Mouse (Mus musculus) MEL (cell line): ENCODE data around the gene Lrrc43. TPM values are rescaled to one million over a fixed set of nuclear protein-coding genes. Genes with fewer than 3 reads are reported as not detected.

Experiments used
- DNase-seq: peaks from one replicate; pipeline ENCODE4 v3.0.0; 2011; ENCODE audit warnings: low read depth, low spot score
- H3K27ac ChIP-seq: 2 replicates; pipeline ENCODE4 v1.5.1; 2012; ENCODE audit warnings: low read depth, mild to moderate bottlenecking, control low read depth, low read length, moderate library complexity; ENCODE audit not compliant: control insufficient read depth
- H3K27me3 ChIP-seq, 2 experiments: fragments of 150-350 bp in 1 of 2; sonication (generic) in 1 of 2; 2 replicates each; pipeline ENCODE4 v1.6.1; 2012; ENCODE audit warnings: low read length in 2 of 2, mild to moderate bottlenecking in 2 of 2, improper control_type of control experiment in 1 of 2, moderate library complexity in 1 of 2; ENCODE audit not compliant: insufficient read depth in 2 of 2, control insufficient read depth in 1 of 2
- H3K36me3 ChIP-seq, 2 experiments: 2 replicates each; pipeline ENCODE4 v1.6.1; 2012 to 2014; ENCODE audit warnings: low read length in 2 of 2, improper control_type of control experiment in 1 of 2, inconsistent platforms in 1 of 2, mild to moderate bottlenecking in 1 of 2; ENCODE audit not compliant: insufficient read depth in 2 of 2, control insufficient read depth in 1 of 2
- H3K4me1 ChIP-seq, 2 experiments: fragments of 150-350 bp in 1 of 2; sonication (generic) in 1 of 2; 2 replicates each; pipeline ENCODE4 v1.6.1; 2012; ENCODE audit warnings: low read length in 2 of 2, improper control_type of control experiment in 1 of 2, mild to moderate bottlenecking in 1 of 2; ENCODE audit not compliant: insufficient read depth in 2 of 2, control insufficient read depth in 1 of 2
- H3K4me3 ChIP-seq, 2 experiments: fragments of 150-350 bp in 1 of 2; sonication (generic) in 1 of 2; 2 replicates each; pipeline ENCODE4 v1.5.1; 2012; ENCODE audit warnings: low read depth in 2 of 2, low read length in 2 of 2, mild to moderate bottlenecking in 2 of 2, moderate library complexity in 2 of 2, control low read depth in 1 of 2, improper control_type of control experiment in 1 of 2; ENCODE audit not compliant: control insufficient read depth in 1 of 2, insufficient read depth in 1 of 2
- H3K79me2 ChIP-seq: 2 replicates; pipeline ENCODE4 v1.6.1; 2012; ENCODE audit warnings: mild to moderate bottlenecking, low read length, moderate library complexity; ENCODE audit not compliant: control insufficient read depth, poor library complexity, insufficient read depth
- H3K9ac ChIP-seq: 2 replicates; pipeline ENCODE4 v1.6.1; 2012; ENCODE audit warnings: low read depth, mild to moderate bottlenecking, control low read depth, low read length, moderate library complexity; ENCODE audit not compliant: control insufficient read depth, poor library complexity, severe bottlenecking
- H3K9me3 ChIP-seq: fragments of 150-350 bp; sonication (generic); replicated peaks from 2 replicates; pipeline ENCODE4 v1.6.1; 2012; ENCODE audit warnings: mild to moderate bottlenecking, low read length, improper control_type of control experiment, moderate library complexity; ENCODE audit not compliant: insufficient read depth
- BHLHE40 ChIP-seq: IDR thresholded peaks from 2 replicates; pipeline ENCODE4 v1.6.1; 2012; ENCODE audit warnings: low read depth, mild to moderate bottlenecking, inconsistent platforms, low read length, improper control_type of control experiment, borderline replicate concordance
- CTCF ChIP-seq, 3 experiments: IDR thresholded peaks in 2 of 3; conservative IDR thresholded peaks in 1 of 3; 2 replicates each; pipeline ENCODE4 v1.5.1; 2011 to 2012; ENCODE audit warnings: low read length in 3 of 3, low read depth in 2 of 3, mild to moderate bottlenecking in 2 of 3, improper control_type of control experiment in 1 of 3, inconsistent platforms in 1 of 3, mixed read lengths in 1 of 3, moderate library complexity in 1 of 3; ENCODE audit not compliant: control insufficient read depth in 1 of 3, insufficient read depth in 1 of 3, poor library complexity in 1 of 3, severe bottlenecking in 1 of 3
- EP300 ChIP-seq, 2 experiments: IDR thresholded peaks; 2 replicates each; pipeline ENCODE4 v1.6.1; 2011; ENCODE audit warnings: improper control_type of control experiment in 2 of 2, low read length in 2 of 2, low read depth in 1 of 2, mild to moderate bottlenecking in 1 of 2
- ETS1 ChIP-seq: IDR thresholded peaks from 2 replicates; pipeline ENCODE4 v1.6.1; 2012; ENCODE audit warnings: low read depth, mild to moderate bottlenecking, inconsistent platforms, low read length, improper control_type of control experiment, moderate library complexity
- GATA1 ChIP-seq: IDR thresholded peaks from 2 replicates; pipeline ENCODE4 v1.6.1; 2011; ENCODE audit warnings: low read depth, low read length, improper control_type of control experiment
- HCFC1 ChIP-seq: IDR thresholded peaks from 2 replicates; pipeline ENCODE4 v1.6.1; 2012; ENCODE audit warnings: low read depth, mild to moderate bottlenecking, inconsistent platforms, low read length, improper control_type of control experiment, moderate library complexity
- KAT2A ChIP-seq: conservative IDR thresholded peaks from 2 replicates; pipeline ENCODE4 v1.6.1; 2012; ENCODE audit warnings: low read depth, low read length, improper control_type of control experiment, inconsistent platforms
- MEF2A ChIP-seq: IDR thresholded peaks from 2 replicates; pipeline ENCODE4 v1.6.1; 2014; ENCODE audit warnings: low read depth, mild to moderate bottlenecking, inconsistent platforms, low read length, improper control_type of control experiment; ENCODE audit not compliant: poor library complexity, insufficient replicate concordance, severe bottlenecking; ENCODE audit errors: extremely low read depth
- MXI1 ChIP-seq: IDR thresholded peaks from 2 replicates; pipeline ENCODE4 v1.6.1; 2011; ENCODE audit warnings: mild to moderate bottlenecking, low read depth, low read length, improper control_type of control experiment
- POLR2A ChIP-seq, 2 experiments: IDR thresholded peaks; 2 replicates each; pipeline ENCODE4 v1.6.1; 2011 to 2012; ENCODE audit warnings: low read length in 2 of 2, mild to moderate bottlenecking in 2 of 2, control low read depth in 1 of 2, improper control_type of control experiment in 1 of 2, low read depth in 1 of 2, moderate library complexity in 1 of 2; ENCODE audit not compliant: control insufficient read depth in 1 of 2, insufficient read depth in 1 of 2, poor library complexity in 1 of 2
- RAD21 ChIP-seq: IDR thresholded peaks from 2 replicates; pipeline ENCODE4 v1.6.1; 2011; ENCODE audit warnings: mild to moderate bottlenecking, low read depth, low read length, improper control_type of control experiment
- TAL1 ChIP-seq: IDR thresholded peaks from 2 replicates; pipeline ENCODE4 v1.6.1; 2012; ENCODE audit warnings: mild to moderate bottlenecking, inconsistent platforms, low read length, moderate library complexity, mixed read lengths
- TCF12 ChIP-seq: IDR thresholded peaks from 2 replicates; pipeline ENCODE4 v1.6.1; 2014; ENCODE audit warnings: low read depth, mild to moderate bottlenecking, inconsistent platforms, low read length, improper control_type of control experiment, moderate library complexity
- UBTF ChIP-seq: IDR thresholded peaks from 2 replicates; pipeline ENCODE4 v1.6.1; 2012; ENCODE audit warnings: low read depth, mild to moderate bottlenecking, inconsistent platforms, low read length, improper control_type of control experiment, moderate library complexity, borderline replicate concordance; ENCODE audit not compliant: insufficient read depth
- USF1 ChIP-seq: IDR thresholded peaks from 2 replicates; pipeline ENCODE4 v1.6.1; 2014; ENCODE audit warnings: low read depth, mild to moderate bottlenecking, inconsistent platforms, low read length, improper control_type of control experiment, moderate library complexity
- ZKSCAN1 ChIP-seq: IDR thresholded peaks from 2 replicates; pipeline ENCODE4 v1.6.1; 2012; ENCODE audit warnings: low read depth, mild to moderate bottlenecking, inconsistent platforms, low read length, improper control_type of control experiment, moderate library complexity
- polyA plus RNA-seq, 2 experiments: library from polyadenylated mRNA; stranded (reverse) in 1 of 2; unstranded in 1 of 2; fragments of >175 nt in 1 of 2; fragments of >200 nt in 1 of 2; gene quantifications; 2 replicates each; pipeline versions ENCODE4 v1.2.1 to v1.2.4; 2012; ENCODE audit warnings: low replicate concordance in 2 of 2, low read depth in 1 of 2; ENCODE audit not compliant: insufficient read length in 2 of 2, insufficient read depth in 1 of 2, missing spikeins in 1 of 2
- total RNA-seq: library from RNA; depleted of rRNA; stranded (reverse); fragments of 300-350 nt; gene quantifications from 2 replicates; pipeline ENCODE4 v1.2.3, GENCODE M21; 2012

Lrrc43 gene
- total and polyA plus RNA-seq, 3 experiments = not detected

DNA sequence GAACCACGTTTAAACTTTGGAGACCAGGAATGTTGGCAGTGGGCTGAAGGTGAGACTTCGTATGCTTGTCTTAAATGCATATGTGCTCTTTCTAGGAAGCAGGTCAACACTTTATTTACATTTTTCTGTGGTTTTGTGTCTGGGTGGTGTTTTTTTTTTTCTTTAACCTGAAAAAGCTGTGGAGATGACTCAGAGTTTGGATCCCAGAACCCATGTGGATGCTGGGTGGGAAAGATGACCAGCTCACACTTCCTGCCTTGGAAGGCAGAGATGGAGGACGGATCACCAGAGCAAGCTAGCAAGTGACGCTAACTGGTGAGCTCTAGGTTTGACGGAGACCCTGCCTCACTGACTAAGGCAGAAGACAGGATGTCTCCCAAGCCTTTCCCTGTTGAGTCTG is 25.8 kb downstream of the Lrrc43 start:
- Histone ChIP-seq H3K79me2 (no peaks in the 10 kb centered on the region), H3K27me3 (no peaks in the 10 kb centered on the region), H3K9me3 (no peaks in the 10 kb centered on the region), H3K4me3 (no peak overlapping the region), H3K27ac (no peak overlapping the region), H3K4me1 (peaks cover 3 to 10% of the 10 kb centered on the region in 2 experiments), H3K36me3 (peaks cover 4 to 9% of the 10 kb centered on the region in 2 experiments), H3K9ac (no peak overlapping the region)
- DNase-seq = no peak
- TF ChIP-seq RAD21 (no peak), MEF2A (no peak), BHLHE40 (no peak), MXI1 (no peak), POLR2A (IDR thresholded peaks at IDR 0.05; ENCODE audit: control insufficient read depth in 1 of 2, insufficient read depth in 1 of 2, low read depth in 1 of 2, low read length in 2 of 2, poor library complexity in 1 of 2) (no peak), KAT2A (no peak), EP300 (IDR thresholded peaks at IDR 0.05; ENCODE audit: low read depth in 1 of 2, low read length in 2 of 2) (no peak), TAL1 (no peak), UBTF (no peak), ETS1 (no peak), CTCF (IDR thresholded peaks at IDR 0.05 in 2 of 3, conservative IDR thresholded peaks at IDR 0.05 in 1 of 3; ENCODE audit: control insufficient read depth in 1 of 3, insufficient read depth in 1 of 3, low read depth in 2 of 3, low read length in 3 of 3, poor library complexity in 1 of 3, severe bottlenecking in 1 of 3) (no peak)

DNA sequence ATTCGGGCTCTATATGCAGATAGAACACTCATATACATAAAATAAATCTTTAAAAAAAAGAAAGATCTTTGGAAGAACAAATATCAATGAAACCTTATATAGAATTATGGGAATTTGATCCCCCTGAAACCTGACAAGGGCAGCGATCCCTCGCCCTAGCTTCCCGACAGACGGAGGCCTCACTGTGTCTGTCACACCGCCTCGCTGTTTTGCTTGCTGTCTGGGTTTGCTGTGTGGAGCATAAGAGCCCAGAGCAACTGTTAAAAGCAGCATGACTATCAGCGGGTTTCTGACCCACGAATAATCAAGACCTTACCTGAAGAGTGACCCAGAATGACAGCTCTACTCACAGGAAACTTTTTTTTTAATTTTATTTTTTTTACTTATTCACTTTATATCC is 31.6 kb downstream of the Lrrc43 start:
- TF ChIP-seq TCF12 = no peak
- TF ChIP-seq HCFC1 = no peak
- Histone ChIP-seq H3K9me3 (no peaks in the 10 kb centered on the region), H3K9ac (no peak overlapping the region), H3K79me2 (peaks cover 6% of the 10 kb centered on the region), H3K27me3 (no peaks in the 10 kb centered on the region), H3K4me3 (no peak overlapping the region), H3K36me3 (peaks cover 4% of the 10 kb centered on the region in 2 experiments), H3K4me1 (peaks cover 3 to 10% of the 10 kb centered on the region in 2 experiments; a peak in 3 of 4 replicates), H3K27ac (no peak overlapping the region)
- DNase-seq = no peak

DNA sequence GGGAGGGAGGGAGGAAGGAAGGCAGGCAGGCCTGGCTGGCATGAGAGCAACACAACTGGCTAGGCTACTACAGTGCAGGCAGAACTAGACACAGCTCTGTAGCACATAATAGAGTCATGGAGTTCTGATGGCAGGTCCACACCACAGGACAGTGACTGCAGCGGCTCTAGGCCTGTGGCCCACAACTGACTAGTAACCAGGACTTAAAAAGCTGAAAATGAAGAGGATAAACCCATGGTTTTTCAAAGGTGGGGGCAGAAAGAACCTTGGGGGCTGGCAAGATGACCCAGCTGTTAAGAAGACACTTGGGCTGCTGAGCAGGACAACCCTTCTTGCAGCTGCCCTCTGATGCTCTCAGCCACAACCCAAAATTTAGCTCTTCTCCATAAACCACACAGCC is 32.5 kb downstream of the Lrrc43 start:
- Histone ChIP-seq H3K36me3 (peaks cover 4% of the 10 kb centered on the region in 2 experiments), H3K4me3 (no peak overlapping the region), H3K27me3 (no peaks in the 10 kb centered on the region), H3K79me2 (peaks cover 6% of the 10 kb centered on the region)
- no peak for DNase-seq
- no peak for TF ChIP-seq MEF2A
- no peak for TF ChIP-seq MXI1
- TF ChIP-seq RAD21 = no peak
- no peak for TF ChIP-seq USF1
- TF ChIP-seq CTCF (IDR thresholded peaks at IDR 0.05 in 2 of 3, conservative IDR thresholded peaks at IDR 0.05 in 1 of 3; ENCODE audit: control insufficient read depth in 1 of 3, insufficient read depth in 1 of 3, low read depth in 2 of 3, low read length in 3 of 3, poor library complexity in 1 of 3, severe bottlenecking in 1 of 3) = no peak
- TF ChIP-seq ZKSCAN1 = no peak
- no peak for TF ChIP-seq HCFC1
- no peak for TF ChIP-seq GATA1
- TF ChIP-seq, all 39 proteins: peak for 0
- Histone ChIP-seq H3K9me3 (no peaks in the 10 kb centered on the region), H3K4me1 (peaks cover 3 to 10% of the 10 kb centered on the region in 2 experiments; a peak in 3 of 4 replicates), H3K27ac (no peak overlapping the region), H3K9ac (no peak overlapping the region)
